Mouse (Mus musculus) hindbrain, embryonic 15.5 days (tissue): Measurements from ENCODE around the gene Snrpd3. TPM values are rescaled to one million over a fixed set of nuclear protein-coding genes. Genes with fewer than 3 reads are reported as not detected.
"Not testable (repeated sequence)": the region's sequence is repeated elsewhere in the genome, so short reads cannot be mapped to it uniquely, and the experiment has no call there.

Experiments
- ATAC-seq: fragments of 200-750 bp; cut with Nextera tagmentation; 2 replicates; pipeline ENCODE4 v1.8.0; 2017; ENCODE audit warnings: low read depth, moderate number of reproducible peaks, moderate TSS enrichment; ENCODE audit not compliant: low FRiP score
- H3K27ac ChIP-seq: fragments of 300-500 bp; sonication (generic); replicated peaks from 2 replicates; pipeline ENCODE4 v1.5.1; 2015; ENCODE audit warnings: mild to moderate bottlenecking, inconsistent platforms
- H3K27me3 ChIP-seq: fragments of 300-500 bp; sonication (generic); 2 replicates; pipeline ENCODE4 v1.6.1; 2015; ENCODE audit warnings: control low read depth, inconsistent platforms
- H3K36me3 ChIP-seq: fragments of 300-500 bp; sonication (generic); 2 replicates; pipeline ENCODE4 v1.6.1; 2015; ENCODE audit warnings: control low read depth, inconsistent platforms
- H3K4me1 ChIP-seq: fragments of 300-500 bp; sonication (generic); replicated peaks from 2 replicates; pipeline ENCODE4 v1.6.1; 2015; ENCODE audit warnings: control low read depth, inconsistent platforms
- H3K4me2 ChIP-seq: fragments of 300-500 bp; sonication (generic); 2 replicates; pipeline ENCODE4 v1.6.1; 2015; ENCODE audit warnings: moderate library complexity, mild to moderate bottlenecking, inconsistent platforms
- H3K4me3 ChIP-seq: fragments of 300-500 bp; sonication (generic); 2 replicates; pipeline ENCODE4 v1.5.1; 2015; ENCODE audit warnings: mild to moderate bottlenecking, inconsistent platforms
- H3K9ac ChIP-seq: fragments of 300-500 bp; sonication (generic); 2 replicates; pipeline ENCODE4 v1.6.1; 2015; ENCODE audit warnings: inconsistent platforms
- H3K9me3 ChIP-seq: fragments of 300-500 bp; sonication (generic); 2 replicates; pipeline ENCODE4 v1.6.1; 2016; ENCODE audit warnings: control low read depth, inconsistent platforms
- WGBS: fragments of 180-500 bp; shearing (Covaris S2); methylation state at CpG from one replicate; pipeline ENCODE4 v1.1.7; 2015; 5-methylcytosine and 5-hydroxymethylcytosine counted together
- polyA plus RNA-seq: library from polyadenylated mRNA; unstranded; fragments of >200 nt; fragmentation: Nextera tagmentation; extraction: Ambion mirVana; gene quantifications from 2 replicates; pipeline ENCODE4 v1.2.1, GENCODE M21; 2015

The Snrpd3 gene
- polyA plus RNA-seq, 1 experiment from 2014 or later: 132 TPM

DNA sequence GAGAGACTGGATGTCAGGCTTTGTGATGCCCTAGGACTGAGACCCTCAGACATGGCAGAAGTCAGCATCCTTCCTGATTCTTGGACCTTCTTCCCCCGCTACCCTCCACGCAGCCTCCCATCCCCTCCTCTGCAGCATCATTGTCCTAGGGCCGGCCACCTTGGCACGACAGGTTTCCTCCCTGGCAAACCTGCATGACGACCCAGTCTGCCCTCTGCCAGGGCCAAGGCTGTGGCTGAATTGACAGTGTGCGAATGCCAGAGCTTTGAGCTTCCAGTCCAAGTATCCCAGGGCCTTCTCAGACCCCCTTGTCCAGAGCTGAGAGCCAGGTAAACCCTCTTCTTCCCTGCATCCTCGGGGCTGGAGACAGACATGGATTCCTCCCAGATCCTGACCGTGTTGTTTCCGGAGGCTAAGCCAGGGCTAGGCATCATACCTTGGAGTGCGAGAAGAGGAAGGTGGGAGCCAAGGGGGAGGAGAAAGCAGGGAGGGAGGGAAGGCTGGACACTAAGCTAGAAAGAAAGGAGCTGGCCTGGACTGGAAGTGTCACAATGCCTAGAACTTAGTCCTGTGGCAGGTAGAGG lies 43.8 kb downstream of the Snrpd3 start, which contains the start of gene Ggt1:
Gene Ggt1, plus strand, starts transcription at position 534 of the 584 bp plus-strand sequence.
- H3K27ac ChIP-seq: peak within 1 kb of the TSS; percentile 97
- H3K36me3 ChIP-seq: peaks cover 7% of the 10 kb centered on the region; the same call in 1 of the 2 replicates
- H3K9me3 ChIP-seq: no peaks in the 10 kb centered on the region
- peak within 1 kb of the TSS; percentile 75 for H3K9ac ChIP-seq
- ATAC-seq: no peak
- H3K4me3 ChIP-seq: peak within 1 kb of the TSS; percentile 60
- WGBS: 51% methylated on average over 10 of the region's 10 CpGs
- peak within 1 kb of the TSS; percentile 82 for H3K4me2 ChIP-seq
- peaks cover 47% of the 10 kb centered on the region for H3K4me1 ChIP-seq
- H3K27me3 ChIP-seq: no peaks in the 10 kb centered on the region

DNA sequence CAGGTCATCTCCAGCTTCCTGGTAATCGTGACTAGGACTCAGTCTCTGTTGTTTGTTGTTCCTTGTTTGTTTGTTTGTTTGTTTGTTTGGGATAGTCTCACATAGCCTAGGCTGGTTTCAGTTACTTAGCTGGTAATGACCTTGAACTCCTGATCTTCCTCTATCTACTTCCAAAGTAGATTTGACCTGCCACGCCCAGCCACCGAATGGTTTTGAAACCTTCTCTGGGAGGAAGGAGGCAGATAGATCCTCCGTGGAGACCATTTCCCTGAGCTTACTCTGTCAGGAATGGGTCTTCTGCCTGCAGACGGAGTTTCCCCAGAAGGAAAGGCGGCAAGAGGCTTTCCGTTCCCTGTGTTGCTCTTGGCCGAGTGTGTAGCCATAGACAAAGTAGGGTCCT lies 45.2 kb downstream of the Snrpd3 start:
- H3K4me1 ChIP-seq: peaks cover 32% of the 10 kb centered on the region
- no peaks in the 10 kb centered on the region for H3K36me3 ChIP-seq
- no peaks in the 10 kb centered on the region for H3K27me3 ChIP-seq
- no peak overlapping the region for H3K4me2 ChIP-seq
- no peak overlapping the region for H3K27ac ChIP-seq
- H3K4me3 ChIP-seq: no peak overlapping the region
- no peak overlapping the region for H3K9ac ChIP-seq
- H3K9me3 ChIP-seq: no peaks in the 10 kb centered on the region
- no peak for ATAC-seq
- WGBS: 85% methylated on average over 8 of the region's 8 CpGs

DNA sequence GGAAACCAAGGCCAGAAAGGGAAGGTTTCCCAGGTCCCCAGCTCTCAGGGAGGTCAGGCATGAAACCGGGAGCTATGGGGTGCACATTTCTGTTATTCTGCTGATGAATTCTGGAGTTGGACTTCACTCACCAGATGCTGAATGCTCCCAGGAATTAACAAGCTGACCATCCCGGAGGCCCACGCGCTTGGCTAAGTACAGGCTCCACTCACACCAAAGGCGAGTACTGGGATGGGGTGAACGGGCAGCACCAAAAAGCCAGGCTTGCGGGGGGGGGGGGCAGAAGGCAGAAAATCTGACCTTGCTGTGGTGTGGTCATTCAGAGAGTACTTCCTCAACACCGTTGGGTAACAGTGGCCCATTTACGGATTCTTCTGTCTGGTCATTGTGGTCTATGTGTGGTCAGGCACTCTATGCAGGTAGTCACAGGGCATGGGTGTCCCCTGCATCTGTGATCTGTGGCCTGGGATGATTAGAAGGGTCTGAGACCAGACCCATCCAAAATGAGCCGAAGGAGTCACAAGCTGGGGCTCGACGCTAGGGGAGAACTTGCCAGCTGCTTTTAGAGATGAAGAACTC lies 47.4 kb downstream of the Snrpd3 start:
- ATAC-seq: no peak
- no peaks in the 10 kb centered on the region for H3K9me3 ChIP-seq
- no peak overlapping the region for H3K4me3 ChIP-seq
- H3K4me1 ChIP-seq: peaks cover 14% of the 10 kb centered on the region
- no peaks in the 10 kb centered on the region for H3K27me3 ChIP-seq
- 85% methylated on average over 12 of the region's 12 CpGs for WGBS
- no peak overlapping the region for H3K27ac ChIP-seq
- no peak overlapping the region for H3K4me2 ChIP-seq
- H3K9ac ChIP-seq: no peak overlapping the region
- H3K36me3 ChIP-seq: no peaks in the 10 kb centered on the region

DNA sequence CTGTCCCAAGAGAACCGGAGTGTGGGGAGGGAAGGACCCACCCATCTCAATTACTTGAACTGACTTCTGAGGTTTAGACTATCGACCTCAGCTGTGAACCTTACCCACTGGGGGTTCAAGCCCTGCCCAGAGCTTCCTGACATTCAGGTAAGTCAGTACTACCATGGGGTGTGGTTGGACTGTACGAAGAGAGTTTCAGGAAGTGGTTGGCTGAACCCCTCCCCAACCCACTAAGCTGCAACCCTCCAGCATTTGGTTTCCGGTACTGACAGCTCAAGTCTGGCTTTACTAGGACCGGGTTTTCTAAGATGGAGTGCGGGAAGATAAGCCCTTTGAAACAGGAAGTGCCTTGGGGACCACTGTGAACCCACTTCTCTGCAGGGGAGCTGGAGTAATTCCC lies 48.1 kb downstream of the Snrpd3 start:
- H3K4me1 ChIP-seq: peaks cover 10% of the 10 kb centered on the region
- H3K36me3 ChIP-seq: no peaks in the 10 kb centered on the region
- no peaks in the 10 kb centered on the region for H3K9me3 ChIP-seq
- H3K4me2 ChIP-seq: no peak overlapping the region
- WGBS: 78% methylated on average over 6 of the region's 6 CpGs
- no peak for ATAC-seq
- H3K27ac ChIP-seq: no peak overlapping the region
- H3K4me3 ChIP-seq: no peak overlapping the region
- no peak overlapping the region for H3K9ac ChIP-seq
- no peaks in the 10 kb centered on the region for H3K27me3 ChIP-seq

DNA sequence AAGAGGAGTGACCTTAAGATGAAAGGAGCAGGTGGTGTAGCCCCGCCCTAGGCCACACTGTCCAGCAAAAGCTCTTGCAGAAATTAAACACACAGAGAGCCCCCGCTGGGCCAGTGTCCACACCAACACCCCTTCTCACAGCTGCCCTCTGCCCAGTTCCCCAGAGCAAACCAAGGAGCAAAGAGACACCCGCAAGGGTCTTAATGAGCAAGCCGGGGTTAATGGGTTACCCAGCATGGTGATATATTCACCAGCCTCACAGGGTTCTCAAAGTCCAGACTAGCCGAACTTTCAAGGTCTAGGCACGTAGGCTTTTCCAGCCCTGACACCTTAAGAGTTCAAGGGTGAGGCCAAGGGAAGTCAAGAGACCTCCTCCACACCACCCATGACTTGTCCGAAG lies 48.6 kb downstream of the Snrpd3 start:
- WGBS: 68% methylated on average over 7 of the region's 7 CpGs
- no peak for ATAC-seq

DNA sequence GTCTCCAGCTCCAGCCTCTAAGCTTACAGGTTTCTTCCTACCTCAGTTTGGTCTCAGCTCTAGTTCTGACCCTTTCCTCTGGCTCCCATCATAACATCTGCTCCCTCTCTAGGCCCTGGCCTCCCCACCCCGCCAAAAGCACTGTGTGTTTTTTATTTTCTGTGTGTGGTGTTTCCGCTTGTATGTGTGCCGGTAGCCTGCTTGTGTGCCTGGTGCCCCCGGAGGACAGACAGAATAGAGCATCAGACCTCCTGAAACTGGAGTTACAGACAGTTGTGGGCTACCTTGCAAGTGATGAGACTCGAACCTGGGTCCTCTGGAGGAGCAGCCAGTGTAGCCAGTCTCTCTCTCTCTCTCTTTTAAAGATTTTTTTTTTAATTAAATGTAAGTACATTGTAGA lies 49.0 kb downstream of the Snrpd3 start:
- H3K4me2 ChIP-seq: no peak overlapping the region
- H3K4me3 ChIP-seq: no peak overlapping the region
- no peaks in the 10 kb centered on the region for H3K36me3 ChIP-seq
- ATAC-seq: no peak
- H3K27me3 ChIP-seq: no peaks in the 10 kb centered on the region
- no peak overlapping the region for H3K27ac ChIP-seq
- H3K4me1 ChIP-seq: peaks cover 1% of the 10 kb centered on the region
- no peaks in the 10 kb centered on the region for H3K9me3 ChIP-seq
- WGBS: 82% methylated on average over 5 of the region's 5 CpGs
- H3K9ac ChIP-seq: no peak overlapping the region

More for the DNA sequence above, 48.6 kb downstream of the Snrpd3 start:
- Histone ChIP-seq H3K4me3 (no peak overlapping the region), H3K9ac (no peak overlapping the region), H3K36me3 (no peaks in the 10 kb centered on the region), H3K9me3 (no peaks in the 10 kb centered on the region), H3K4me2 (no peak overlapping the region), H3K27me3 (no peaks in the 10 kb centered on the region), H3K27ac (no peak overlapping the region), H3K4me1 (peaks cover 5% of the 10 kb centered on the region)

DNA sequence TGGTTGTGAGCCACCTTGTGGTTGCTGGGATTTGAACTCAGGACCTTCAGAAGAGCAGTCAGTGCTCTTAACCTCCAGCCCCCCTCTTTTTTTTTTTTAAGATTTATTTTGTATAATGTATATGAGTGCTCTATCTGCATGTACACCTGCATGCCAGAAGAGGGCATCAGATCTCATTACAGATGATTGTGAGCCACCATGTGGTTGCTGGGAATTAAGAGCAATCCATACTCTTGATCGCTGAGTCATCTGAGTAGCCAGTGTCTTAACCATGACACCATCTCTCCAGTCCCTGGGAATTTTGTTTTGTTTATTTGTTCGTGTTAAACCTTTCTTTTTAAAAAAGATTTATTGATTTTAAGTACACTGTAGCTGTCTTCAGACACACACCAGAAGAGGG lies 49.4 kb downstream of the Snrpd3 start:
- not testable (repeated sequence) for ATAC-seq, H3K27me3 ChIP-seq, H3K4me1 ChIP-seq, H3K27ac ChIP-seq, H3K4me2 ChIP-seq, H3K36me3 ChIP-seq, H3K9ac ChIP-seq, H3K9me3 ChIP-seq, H3K4me3 ChIP-seq
- 81% methylated on average over 2 of the region's 2 CpGs for WGBS

DNA sequence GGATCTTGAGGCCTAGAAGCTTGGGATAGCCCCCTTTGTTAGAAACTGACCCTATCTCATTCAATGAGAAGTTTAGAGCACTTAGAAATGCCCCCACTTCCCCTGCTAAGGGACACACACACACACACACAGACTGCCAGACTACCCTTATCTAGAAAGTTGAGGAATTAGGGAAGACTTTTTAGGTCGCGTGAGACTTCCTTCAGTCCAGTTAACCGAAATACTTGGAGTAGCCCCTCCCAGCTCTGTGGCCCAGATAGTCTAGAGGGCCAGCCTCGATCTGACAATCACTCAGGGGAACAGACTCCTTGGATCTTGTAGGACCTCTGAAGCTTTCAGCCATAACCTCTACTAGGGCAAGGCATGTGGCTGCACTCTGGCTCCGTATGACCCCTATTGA lies 50.7 kb downstream of the Snrpd3 start:
- Histone ChIP-seq H3K9me3 (no peaks in the 10 kb centered on the region), H3K9ac (no peak overlapping the region), H3K4me3 (no peak overlapping the region), H3K27ac (no peak overlapping the region), H3K27me3 (no peaks in the 10 kb centered on the region), H3K36me3 (no peaks in the 10 kb centered on the region), H3K4me1 (no peaks in the 10 kb centered on the region), H3K4me2 (no peak overlapping the region)
- no peak for ATAC-seq
- 38% methylated on average over 5 of the region's 5 CpGs for WGBS

DNA sequence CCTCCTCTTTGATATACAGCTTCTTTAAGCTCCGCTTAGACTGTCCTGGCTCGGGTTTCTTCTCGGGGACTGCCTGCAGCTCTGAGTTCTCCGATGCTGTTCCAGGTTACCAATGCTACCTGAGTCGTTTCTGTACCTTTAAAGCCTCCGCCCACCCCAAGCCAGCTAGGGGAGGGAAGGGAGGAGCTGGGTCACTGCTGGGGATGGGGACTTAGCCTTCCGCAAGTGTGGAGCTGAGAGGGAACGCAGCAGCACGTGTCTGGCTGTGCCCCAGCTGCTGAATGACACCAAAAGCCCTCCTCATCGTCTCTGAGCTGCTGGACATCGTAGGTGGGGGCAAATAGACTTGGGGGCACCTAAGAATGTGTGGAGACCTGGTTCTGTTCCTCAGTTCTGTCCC lies 51.1 kb downstream of the Snrpd3 start:
- WGBS: 11% methylated on average over 11 of the region's 11 CpGs
- Histone ChIP-seq H3K9me3 (no peaks in the 10 kb centered on the region), H3K27ac (no peak overlapping the region), H3K36me3 (no peaks in the 10 kb centered on the region), H3K27me3 (no peaks in the 10 kb centered on the region), H3K4me3 (no peak overlapping the region), H3K4me1 (no peaks in the 10 kb centered on the region), H3K9ac (no peak overlapping the region), H3K4me2 (no peak overlapping the region)
- ATAC-seq: no peak

DNA sequence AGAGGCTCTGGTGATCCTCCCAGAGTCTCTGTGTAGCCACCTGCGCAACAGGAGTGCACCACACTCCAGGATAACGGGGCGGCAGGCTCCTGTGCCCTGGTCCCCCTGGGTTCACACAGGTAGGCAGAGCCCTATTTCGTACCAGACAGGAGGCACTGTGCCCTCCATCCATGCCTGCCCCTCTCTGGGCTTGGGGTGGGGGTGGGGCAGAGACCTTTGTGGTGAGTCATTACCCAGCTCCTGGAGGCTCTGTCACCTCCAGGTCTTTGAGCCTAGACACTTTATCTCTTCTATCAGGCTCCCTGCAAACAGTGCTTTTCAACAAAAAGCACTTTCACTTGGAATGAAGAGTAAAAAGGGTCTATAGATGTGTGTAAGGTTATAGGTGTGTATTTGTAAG lies 51.5 kb downstream of the Snrpd3 start:
- Histone ChIP-seq H3K36me3 (no peaks in the 10 kb centered on the region), H3K9ac (no peak overlapping the region), H3K27me3 (no peaks in the 10 kb centered on the region), H3K27ac (no peak overlapping the region), H3K9me3 (no peaks in the 10 kb centered on the region), H3K4me3 (no peak overlapping the region), H3K4me2 (no peak overlapping the region), H3K4me1 (no peaks in the 10 kb centered on the region)
- WGBS: 12% methylated on average over 4 of the region's 4 CpGs
- ATAC-seq: no peak

DNA sequence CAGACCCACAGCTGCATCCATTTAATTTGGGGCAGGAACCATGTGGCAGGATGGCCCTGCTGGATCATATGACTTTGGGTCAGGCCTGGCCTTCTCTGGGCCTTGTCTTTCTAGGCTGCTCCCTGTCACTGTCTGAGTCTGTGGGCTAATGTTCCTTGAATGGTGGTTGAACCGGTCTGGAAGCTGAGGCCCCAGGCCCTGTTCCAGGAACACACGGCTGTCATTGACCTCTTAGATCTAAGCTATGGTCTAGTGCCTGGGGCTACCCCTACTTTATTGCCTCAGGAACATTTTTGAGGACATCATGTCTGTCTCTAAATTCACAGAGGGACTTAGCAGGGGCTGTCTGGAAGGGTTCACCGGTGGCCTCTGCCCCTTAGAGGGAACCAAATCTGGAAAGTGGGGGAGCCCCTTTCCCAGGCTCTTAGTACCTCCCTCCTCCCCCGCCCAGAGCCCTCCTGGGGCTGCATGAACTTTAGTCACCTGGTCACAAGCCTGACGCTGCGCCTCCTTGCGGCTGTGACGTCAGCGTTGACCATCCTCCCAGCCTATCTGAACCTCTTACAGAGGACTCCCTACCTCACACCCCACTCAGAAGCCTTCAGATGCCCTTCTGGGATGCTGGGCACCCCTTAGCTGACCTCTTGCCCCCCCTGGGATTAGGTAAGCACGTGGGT lies 53.8 kb downstream of the Snrpd3 start:
- H3K4me2 ChIP-seq: no peak overlapping the region
- no peak overlapping the region for H3K27ac ChIP-seq
- no peak overlapping the region for H3K4me3 ChIP-seq
- no peaks in the 10 kb centered on the region for H3K27me3 ChIP-seq
- WGBS: 26% methylated on average over 10 of the region's 10 CpGs
- no peaks in the 10 kb centered on the region for H3K9me3 ChIP-seq
- H3K4me1 ChIP-seq: no peaks in the 10 kb centered on the region
- no peak overlapping the region for H3K9ac ChIP-seq
- ATAC-seq: no peak; the same call in 1 of the 2 replicates
- no peaks in the 10 kb centered on the region for H3K36me3 ChIP-seq

DNA sequence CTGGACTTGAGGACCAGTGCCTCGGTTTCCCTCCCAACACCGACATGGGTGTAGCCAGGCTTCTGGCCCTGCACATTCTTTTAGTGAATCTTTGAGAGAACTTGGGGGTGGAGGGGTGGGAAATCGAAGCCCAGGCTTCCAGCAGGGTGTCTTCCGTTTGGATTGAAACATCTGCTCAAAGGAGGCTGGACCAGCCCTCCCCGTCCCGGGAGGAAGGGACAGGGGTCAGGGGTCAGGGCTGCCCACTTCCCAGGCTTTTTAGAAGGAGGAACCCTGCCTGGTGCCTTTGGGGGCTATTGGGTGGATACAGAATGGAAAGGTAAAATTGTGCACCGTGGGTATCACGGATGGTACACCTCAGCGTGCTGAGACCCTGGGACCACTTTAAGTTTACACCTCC lies 54.6 kb downstream of the Snrpd3 start:
- H3K27ac ChIP-seq: no peak overlapping the region
- no peak for ATAC-seq
- H3K4me2 ChIP-seq: no peak overlapping the region
- WGBS: 42% methylated on average over 9 of the region's 9 CpGs
- H3K4me3 ChIP-seq: no peak overlapping the region
- H3K9me3 ChIP-seq: no peaks in the 10 kb centered on the region
- H3K4me1 ChIP-seq: no peaks in the 10 kb centered on the region
- no peaks in the 10 kb centered on the region for H3K36me3 ChIP-seq
- H3K9ac ChIP-seq: no peak overlapping the region
- no peaks in the 10 kb centered on the region for H3K27me3 ChIP-seq
